Mouse (Mus musculus) stomach, embryonic 14.5 days (tissue): ENCODE results near the gene Cd2. TPM values are rescaled to one million over a fixed set of nuclear protein-coding genes. Genes with fewer than 3 reads are reported as not detected.

Source experiments
- ATAC-seq: fragments of 200-750 bp; cut with Nextera tagmentation; 2 replicates; pipeline ENCODE4 v1.8.0; 2017; ENCODE audit warnings: low read depth, moderate TSS enrichment; ENCODE audit not compliant: insufficient number of reproducible peaks, insufficient read depth, low FRiP score
- H3K27ac ChIP-seq: fragments of 300-500 bp; sonication (generic); 2 replicates; pipeline ENCODE4 v1.5.1; 2014; ENCODE audit warnings: mild to moderate bottlenecking, low read length, moderate library complexity, mixed read lengths
- H3K27me3 ChIP-seq: fragments of 300-500 bp; sonication (generic); 2 replicates; pipeline ENCODE4 v1.6.1; 2014; ENCODE audit warnings: low read length, control low read depth, mixed read lengths; ENCODE audit not compliant: control insufficient read depth, insufficient read depth
- H3K36me3 ChIP-seq: fragments of 300-500 bp; sonication (generic); 2 replicates; pipeline ENCODE4 v1.6.1; 2014; ENCODE audit warnings: mild to moderate bottlenecking, control low read depth, low read length, moderate library complexity, mixed read lengths; ENCODE audit not compliant: control insufficient read depth, insufficient read depth
- H3K4me1 ChIP-seq: fragments of 300-500 bp; sonication (generic); 2 replicates; pipeline ENCODE4 v1.6.1; 2014; ENCODE audit warnings: low read length, control low read depth, mixed read lengths; ENCODE audit not compliant: control insufficient read depth, insufficient read depth
- H3K4me2 ChIP-seq: fragments of 300-500 bp; sonication (generic); replicated peaks from 2 replicates; pipeline ENCODE4 v1.6.1; 2014; ENCODE audit warnings: low read depth, low read length, control low read depth
- H3K4me3 ChIP-seq: fragments of 300-500 bp; sonication (generic); 2 replicates; pipeline ENCODE4 v1.5.1; 2014; ENCODE audit warnings: low read depth, low read length, control low read depth
- H3K9ac ChIP-seq: fragments of 300-500 bp; sonication (generic); replicated peaks from 2 replicates; pipeline ENCODE4 v1.6.1; 2014; ENCODE audit warnings: low read depth, mild to moderate bottlenecking, control low read depth, low read length, moderate library complexity, mixed read lengths
- H3K9me3 ChIP-seq: fragments of 300-500 bp; sonication (generic); 2 replicates; pipeline ENCODE4 v1.6.1; 2016; ENCODE audit warnings: low read depth, low read length, control low read depth; ENCODE audit not compliant: control insufficient read depth
- WGBS: fragments of 180-500 bp; shearing (Covaris S2); extraction: QIAGEN DNeasy Blood & Tissue Kit; methylation state at CpG from one replicate; pipeline ENCODE4 v1.1.7; 2014; 5-methylcytosine and 5-hydroxymethylcytosine counted together
- polyA plus RNA-seq: library from polyadenylated mRNA; unstranded; fragments of >200 nt; fragmentation: Nextera tagmentation; extraction: Ambion mirVana; gene quantifications from 2 replicates; pipeline ENCODE4 v1.2.1, GENCODE M21; 2014

Cd2 gene
- polyA plus RNA-seq, 1 experiment from 2014 or later: not detected

GRCm38 (mm10) chr3:101235321-101235720, 52.4 kb downstream of the Cd2 start:
- H3K4me2 ChIP-seq: no peak overlapping the region
- no peak overlapping the region for H3K27ac ChIP-seq
- H3K9ac ChIP-seq: no peak overlapping the region
- no peak overlapping the region for H3K4me3 ChIP-seq
- no peaks in the 10 kb centered on the region for H3K27me3 ChIP-seq
- 0 out of 2 replicates have a peak, but pooled peaks cover 5% of the 10 kb centered on the region for H3K4me1 ChIP-seq
- H3K36me3 ChIP-seq: no peaks in the 10 kb centered on the region
- H3K9me3 ChIP-seq: no peaks in the 10 kb centered on the region
- ATAC-seq: no peak
- WGBS: 89% methylated on average over 5 of the region's 5 CpGs

DNA sequence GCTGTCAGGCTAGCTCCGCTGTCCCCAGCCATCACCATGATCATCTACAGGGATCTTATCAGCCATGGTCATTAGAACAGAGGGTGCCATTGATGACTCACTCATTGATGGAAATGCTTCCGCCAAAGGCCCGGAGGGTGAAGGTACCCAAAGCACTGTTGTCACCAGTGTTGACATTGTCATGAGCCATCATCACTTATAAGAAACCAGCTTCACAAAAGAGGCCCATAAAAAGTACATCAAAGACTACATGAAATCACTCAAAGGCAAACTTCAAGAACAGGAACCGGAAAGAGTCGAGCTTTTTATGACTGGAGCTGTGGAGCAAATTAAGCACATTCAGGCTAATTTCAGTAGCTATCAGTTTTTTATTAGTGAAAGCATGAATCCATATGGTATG, 54.3 kb downstream of the Cd2 start:
- 90% methylated on average over 5 of the region's 5 CpGs for WGBS
- no peak overlapping the region for H3K4me3 ChIP-seq
- H3K27me3 ChIP-seq: no peaks in the 10 kb centered on the region
- no peaks in the 10 kb centered on the region for H3K9me3 ChIP-seq
- H3K4me1 ChIP-seq: 0 out of 2 replicates have a peak, but pooled peaks cover 5% of the 10 kb centered on the region
- no peak for ATAC-seq
- H3K27ac ChIP-seq: no peak overlapping the region
- H3K36me3 ChIP-seq: no peaks in the 10 kb centered on the region
- no peak overlapping the region for H3K9ac ChIP-seq
- no peak overlapping the region for H3K4me2 ChIP-seq

GRCm38 (mm10) chr3:101232570-101232969, 55.2 kb downstream of the Cd2 start:
- H3K9me3 ChIP-seq: no peaks in the 10 kb centered on the region
- H3K4me3 ChIP-seq: no peak overlapping the region
- no peak for ATAC-seq
- 0 out of 2 replicates have a peak, but pooled peaks cover 5% of the 10 kb centered on the region for H3K4me1 ChIP-seq
- H3K9ac ChIP-seq: no peak overlapping the region
- 51% methylated on average over 8 of the region's 8 CpGs for WGBS
- no peak overlapping the region for H3K27ac ChIP-seq
- H3K36me3 ChIP-seq: no peaks in the 10 kb centered on the region
- H3K4me2 ChIP-seq: no peak overlapping the region
- no peaks in the 10 kb centered on the region for H3K27me3 ChIP-seq

GRCm38 (mm10) chr3:101230201-101230600, 57.5 kb downstream of the Cd2 start:
- H3K4me1 ChIP-seq: no peaks in the 10 kb centered on the region
- H3K27ac ChIP-seq: no peak overlapping the region
- WGBS: 76% methylated on average over 9 of the region's 9 CpGs
- no peaks in the 10 kb centered on the region for H3K36me3 ChIP-seq
- H3K4me3 ChIP-seq: no peak overlapping the region
- no peak overlapping the region for H3K4me2 ChIP-seq
- no peaks in the 10 kb centered on the region for H3K27me3 ChIP-seq
- no peak for ATAC-seq
- no peaks in the 10 kb centered on the region for H3K9me3 ChIP-seq
- no peak overlapping the region for H3K9ac ChIP-seq

DNA sequence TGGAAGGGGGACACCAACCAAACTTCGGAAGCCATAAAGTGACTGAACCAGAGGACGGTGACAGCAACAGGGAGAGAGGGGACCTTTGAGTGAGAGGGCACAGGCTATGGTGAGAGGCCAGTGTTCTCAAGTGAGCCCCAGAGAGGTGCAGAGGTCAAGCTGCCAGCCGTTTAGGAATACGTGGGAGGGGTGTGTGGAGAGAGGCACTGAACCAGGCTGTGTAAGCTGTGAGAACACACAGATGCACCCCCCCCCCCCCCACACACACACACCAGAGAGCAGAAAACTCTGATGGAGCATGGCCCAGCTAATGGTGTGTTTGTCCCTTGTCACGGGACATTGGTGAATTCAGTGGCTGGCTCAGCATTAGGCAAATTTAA, 58.2 kb downstream of the Cd2 start:
- Histone ChIP-seq H3K9ac (no peak overlapping the region), H3K27me3 (no peaks in the 10 kb centered on the region), H3K4me2 (no peak overlapping the region), H3K4me3 (no peak overlapping the region), H3K4me1 (no peaks in the 10 kb centered on the region), H3K27ac (no peak overlapping the region), H3K36me3 (no peaks in the 10 kb centered on the region), H3K9me3 (no peaks in the 10 kb centered on the region)
- no peak for ATAC-seq
- WGBS: 39% methylated on average over 5 of the region's 5 CpGs

DNA sequence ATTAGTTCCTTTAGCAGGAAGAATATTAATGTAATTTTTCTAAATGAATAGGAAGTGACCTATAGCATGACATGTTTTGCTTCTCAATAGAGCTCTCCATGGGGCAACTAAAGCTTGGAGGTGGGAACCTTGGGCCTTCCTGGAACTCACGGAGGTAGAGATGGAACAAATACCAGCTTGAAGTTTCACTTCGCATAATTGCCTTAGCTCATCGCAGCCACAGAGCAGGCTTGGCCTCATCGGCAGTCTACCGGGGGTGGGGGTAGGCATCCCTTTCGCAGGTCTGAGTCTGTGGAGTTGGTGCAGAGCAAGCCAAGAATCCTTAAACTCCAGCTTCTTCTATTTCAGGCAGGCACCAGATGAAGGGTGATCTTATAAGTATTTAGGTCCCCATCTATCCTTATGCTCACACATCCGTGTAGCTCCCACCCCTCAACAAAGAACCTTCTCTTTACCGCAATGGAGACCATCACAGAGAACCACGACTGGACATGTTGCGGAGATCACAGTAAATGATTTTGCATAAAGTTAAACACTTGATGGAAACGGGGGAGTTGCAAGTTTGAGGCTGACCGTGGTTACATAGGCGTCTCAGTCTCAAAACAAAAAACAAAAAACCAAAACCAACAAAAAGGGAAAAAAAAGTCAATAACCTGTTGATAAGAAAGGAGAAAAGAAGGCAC, 58.7 kb downstream of the Cd2 start:
- H3K4me1 ChIP-seq: no peaks in the 10 kb centered on the region

DNA sequence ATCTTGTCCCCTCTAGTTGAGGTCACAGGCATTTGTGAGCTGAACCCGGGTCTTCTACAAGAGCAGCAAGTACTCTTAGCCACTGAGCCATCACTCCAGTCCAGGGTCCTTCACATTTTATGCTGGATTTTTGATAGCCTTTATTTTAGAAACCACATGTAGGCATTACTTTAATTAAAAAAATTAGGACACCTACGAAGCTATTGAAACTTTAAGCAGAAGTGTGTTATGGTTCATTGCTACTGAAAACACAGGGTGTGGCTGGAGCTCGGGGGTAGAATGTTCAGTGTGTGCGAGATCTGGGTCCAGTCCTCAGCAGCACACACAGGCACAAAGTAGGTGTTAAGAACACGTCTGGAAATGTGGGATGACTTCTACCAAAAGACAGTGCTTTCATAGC, 59.7 kb downstream of the Cd2 start:
- WGBS: 82% methylated on average over 5 of the region's 5 CpGs
- H3K27ac ChIP-seq: no peak overlapping the region
- no peaks in the 10 kb centered on the region for H3K36me3 ChIP-seq
- H3K27me3 ChIP-seq: no peaks in the 10 kb centered on the region
- H3K9me3 ChIP-seq: no peaks in the 10 kb centered on the region
- H3K4me2 ChIP-seq: no peak overlapping the region
- no peak overlapping the region for H3K9ac ChIP-seq
- no peak for ATAC-seq
- no peak overlapping the region for H3K4me3 ChIP-seq
- H3K4me1 ChIP-seq: no peaks in the 10 kb centered on the region

More for the DNA sequence above, 58.7 kb downstream of the Cd2 start:
- Histone ChIP-seq H3K27me3 (no peaks in the 10 kb centered on the region), H3K27ac (no peak overlapping the region), H3K4me3 (no peak overlapping the region), H3K36me3 (no peaks in the 10 kb centered on the region), H3K9me3 (no peaks in the 10 kb centered on the region), H3K9ac (no peak overlapping the region), H3K4me2 (no peak overlapping the region)
- ATAC-seq: no peak
- 80% methylated on average over 13 of the region's 13 CpGs for WGBS
